Mouse (Mus musculus): ENCODE data around the gene Slc10a7. TPM values are rescaled to one million over a fixed set of nuclear protein-coding genes. Genes with fewer than 3 reads are reported as not detected.

The Slc10a7 gene
- polyA plus RNA-seq, 1 experiment from 2014 or later, result 19.9 TPM

DNA sequence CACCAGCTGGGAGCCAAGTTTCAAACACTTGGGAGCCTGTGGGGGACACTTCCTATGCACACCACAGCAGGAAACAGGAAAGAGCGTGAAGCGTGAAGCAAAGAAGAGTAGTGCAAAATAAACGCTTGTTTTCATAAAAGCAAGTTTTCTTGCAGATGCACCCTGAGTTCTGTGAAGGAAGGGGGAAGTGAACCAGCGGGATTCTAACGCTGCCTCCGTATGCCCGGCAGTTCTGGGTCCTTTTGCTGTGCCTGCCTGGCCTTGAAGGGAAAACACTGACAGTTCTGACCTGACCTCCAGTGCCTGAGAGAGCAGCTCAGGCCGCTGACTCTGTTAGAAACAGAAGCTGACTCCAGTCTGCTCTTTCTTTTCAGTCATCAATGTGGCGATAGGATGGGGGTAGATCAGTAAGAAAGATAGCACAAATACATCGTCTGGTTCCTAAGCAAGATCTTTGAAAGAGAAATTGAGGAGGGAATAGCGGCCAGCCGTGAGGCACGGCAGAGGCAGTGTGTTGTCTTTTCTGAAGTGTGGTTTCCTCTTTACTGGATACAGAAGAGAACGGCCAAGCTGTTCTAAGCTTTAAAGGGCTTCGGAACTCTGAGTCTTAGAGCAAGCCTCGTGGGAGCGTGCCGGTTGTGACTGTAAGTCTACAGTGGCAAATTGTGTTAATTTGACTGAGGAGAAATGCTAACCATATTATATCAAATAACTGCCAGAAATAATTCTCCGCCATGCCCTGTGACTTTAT, 121.4 kb downstream of the Slc10a7 start:
- 51% methylated on average over 19 of the region's 19 CpGs for WGBS
- H3K27me3 ChIP-seq, result no peaks in the 10 kb centered on the region

DNA sequence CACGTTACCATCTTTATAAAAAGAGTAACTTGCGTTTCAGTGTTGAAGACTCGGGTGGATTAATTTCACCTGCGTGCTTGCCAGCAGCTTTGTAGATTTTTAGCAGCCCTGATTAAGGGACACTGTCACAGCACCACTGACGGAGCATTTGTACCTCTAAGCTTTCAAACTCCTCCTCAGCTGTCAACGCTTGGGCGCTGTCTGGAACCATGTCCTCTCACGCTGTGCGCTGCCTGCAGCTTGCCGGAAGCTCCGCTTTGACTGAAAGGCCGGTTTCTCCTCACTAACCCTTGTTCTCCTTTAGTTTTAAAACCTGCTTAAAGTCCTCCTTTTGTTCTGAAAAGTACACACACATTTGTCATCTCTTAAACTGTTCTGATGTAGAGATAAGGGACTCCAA, 123.9 kb downstream of the Slc10a7 start:
- no peaks in the 10 kb centered on the region for H3K27me3 ChIP-seq
- no peak overlapping the region for H3K9ac ChIP-seq
- H3K4me1 ChIP-seq, result peaks cover 21% of the 10 kb centered on the region
- H3K36me3 ChIP-seq, result no peaks in the 10 kb centered on the region
- no peak overlapping the region for H3K4me3 ChIP-seq
- no peaks in the 10 kb centered on the region for H3K9me3 ChIP-seq
- H3K27ac ChIP-seq, result no peak overlapping the region
- WGBS, result 48% methylated on average over 12 of the region's 12 CpGs
- ATAC-seq (ENCODE audit: borderline replicate concordance, extremely low read depth, low FRiP score, low TSS enrichment), result no peak
- H3K4me2 ChIP-seq, result no peak overlapping the region

More for the DNA sequence above, 121.4 kb downstream of the Slc10a7 start:
- no peak for ATAC-seq (ENCODE audit: borderline replicate concordance, extremely low read depth, low FRiP score, low TSS enrichment)
- no peak overlapping the region for H3K4me2 ChIP-seq
- peaks cover 28% of the 10 kb centered on the region for H3K4me1 ChIP-seq
- H3K27ac ChIP-seq, result peak overlapping the region; percentile 38
- H3K36me3 ChIP-seq, result no peaks in the 10 kb centered on the region
- H3K4me3 ChIP-seq, result no peak overlapping the region
- no peak overlapping the region for H3K9ac ChIP-seq
- no peaks in the 10 kb centered on the region for H3K9me3 ChIP-seq

DNA sequence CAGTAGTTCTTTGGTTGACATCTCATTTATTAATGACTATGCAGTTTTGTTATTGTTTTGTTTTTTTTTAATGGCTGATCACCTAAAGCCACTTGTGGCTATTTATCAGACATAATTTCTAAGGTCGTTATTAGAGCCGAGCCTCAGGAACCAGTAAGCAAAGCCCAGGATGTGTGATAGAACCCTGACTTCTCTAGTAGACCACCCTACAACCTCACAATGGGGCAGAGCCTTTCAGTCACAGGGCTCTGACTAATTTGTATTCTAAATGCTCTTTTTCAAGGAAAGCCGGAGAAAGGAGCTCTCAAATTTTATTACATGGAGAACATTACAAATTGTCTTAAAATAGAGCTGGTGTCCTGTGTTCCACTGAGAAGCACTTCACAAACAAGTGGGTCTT, 124.9 kb downstream of the Slc10a7 start:
- Histone ChIP-seq H3K4me2 (no peak overlapping the region), H3K36me3 (no peaks in the 10 kb centered on the region), H3K4me3 (no peak overlapping the region), H3K9ac (no peak overlapping the region), H3K27ac (peak overlapping the region; percentile 81), H3K9me3 (no peaks in the 10 kb centered on the region), H3K27me3 (no peaks in the 10 kb centered on the region), H3K4me1 (peaks cover 21% of the 10 kb centered on the region)
- 60% methylated on average over 3 of the region's 3 CpGs for WGBS
- ATAC-seq (ENCODE audit: borderline replicate concordance, extremely low read depth, low FRiP score, low TSS enrichment), result no peak

DNA sequence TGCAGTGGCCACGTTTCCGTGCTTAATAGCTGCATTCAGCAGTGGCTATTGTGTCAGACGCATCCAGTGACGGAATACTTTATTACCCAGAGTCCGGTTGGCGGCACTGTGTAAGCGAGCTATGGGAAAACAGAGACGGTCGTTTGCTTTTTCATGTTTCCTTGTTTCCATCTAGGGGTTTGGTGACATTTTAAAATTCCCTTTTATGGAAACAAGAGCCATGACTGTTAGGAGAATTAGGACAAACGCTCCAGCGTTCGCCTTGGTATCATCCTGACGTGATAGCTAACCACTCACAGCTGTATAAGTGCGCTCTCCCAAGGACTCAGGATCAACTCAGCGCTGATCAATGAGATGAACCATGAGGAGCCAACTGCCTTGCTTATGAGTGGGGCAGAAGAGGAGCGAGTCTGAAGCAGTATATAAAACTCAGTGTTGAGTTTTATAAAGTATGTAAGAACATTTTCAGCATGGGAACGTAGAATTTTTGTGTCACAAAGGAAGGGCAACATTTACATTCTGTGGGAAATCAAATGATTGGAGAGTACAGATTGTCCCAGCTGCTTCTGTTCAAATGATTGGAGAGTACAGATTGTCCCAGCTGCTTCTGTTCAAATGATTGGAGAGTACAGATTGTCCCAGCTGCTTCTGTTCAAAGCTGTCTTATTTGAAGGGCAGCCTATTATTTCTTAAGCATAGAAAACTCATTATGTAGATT, 125.5 kb downstream of the Slc10a7 start:
- Histone ChIP-seq H3K27me3 (no peaks in the 10 kb centered on the region), H3K36me3 (no peaks in the 10 kb centered on the region), H3K27ac (peak overlapping the region; percentile 81), H3K4me1 (peaks cover 19% of the 10 kb centered on the region), H3K9me3 (no peaks in the 10 kb centered on the region), H3K9ac (no peak overlapping the region), H3K4me3 (no peak overlapping the region), H3K4me2 (peak overlapping the region; percentile 3)
- 43% methylated on average over 17 of the region's 17 CpGs for WGBS
- ATAC-seq (ENCODE audit: borderline replicate concordance, extremely low read depth, low FRiP score, low TSS enrichment), result peak; percentile 80; the same call in 1 of the 2 replicates

DNA sequence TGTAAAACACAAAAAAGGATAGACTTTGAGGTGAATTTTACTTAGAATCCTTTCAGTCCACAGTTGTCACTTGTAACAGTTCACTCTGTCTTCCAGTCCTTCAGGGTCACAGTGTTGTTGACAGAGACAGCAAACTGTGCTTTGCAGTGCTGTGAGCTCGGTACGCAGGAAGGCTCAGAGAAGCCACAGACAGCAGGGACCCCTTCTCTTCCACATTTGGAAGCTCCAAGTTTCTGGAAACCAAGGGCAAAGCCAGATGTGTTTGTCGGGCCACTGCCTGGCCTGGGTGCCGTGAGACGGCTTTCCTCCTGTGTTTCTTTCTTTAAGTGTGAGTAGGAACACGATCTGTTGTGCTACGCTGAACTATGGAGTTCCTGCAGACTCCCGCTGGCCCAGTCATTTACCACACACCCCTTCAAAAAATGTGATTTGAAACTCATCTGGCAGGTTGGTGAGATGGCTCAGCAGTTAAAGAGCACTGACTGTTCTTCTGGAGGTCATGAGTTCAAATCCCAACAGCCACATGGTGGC, 126.2 kb downstream of the Slc10a7 start:
- H3K9ac ChIP-seq, result no peak overlapping the region
- H3K4me2 ChIP-seq, result no peak overlapping the region
- H3K9me3 ChIP-seq, result no peaks in the 10 kb centered on the region
- H3K4me1 ChIP-seq, result peaks cover 12% of the 10 kb centered on the region
- H3K27ac ChIP-seq, result peak overlapping the region; percentile 81
- no peaks in the 10 kb centered on the region for H3K27me3 ChIP-seq
- peak; percentile 40; the same call in 1 of the 2 replicates for ATAC-seq (ENCODE audit: borderline replicate concordance, extremely low read depth, low FRiP score, low TSS enrichment)
- 50% methylated on average over 8 of the region's 8 CpGs for WGBS
- H3K4me3 ChIP-seq, result no peak overlapping the region
- H3K36me3 ChIP-seq, result no peaks in the 10 kb centered on the region

DNA sequence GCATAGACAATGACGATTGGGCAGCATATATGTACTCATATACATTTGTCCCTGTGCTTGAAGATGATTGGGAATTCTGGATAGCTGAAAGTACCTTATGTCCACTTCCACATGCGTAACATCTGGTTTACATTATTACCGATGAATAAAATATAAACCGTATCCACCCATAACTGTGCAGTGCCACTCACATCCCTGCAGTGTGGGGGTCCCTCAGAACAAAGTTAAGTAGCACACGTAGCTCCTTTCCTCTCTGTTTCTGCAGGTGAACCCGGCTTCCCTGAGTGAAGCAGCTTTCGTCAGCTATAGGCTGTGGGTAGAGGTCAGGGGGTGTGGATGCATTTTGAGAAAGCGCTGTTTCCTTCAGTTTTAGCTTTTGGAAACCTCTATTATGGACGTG, 132.8 kb downstream of the Slc10a7 start:
- no peak overlapping the region for H3K4me3 ChIP-seq
- no peaks in the 10 kb centered on the region for H3K27me3 ChIP-seq
- WGBS, result 72% methylated on average over 9 of the region's 9 CpGs
- no peak overlapping the region for H3K4me2 ChIP-seq
- no peak for ATAC-seq (ENCODE audit: borderline replicate concordance, extremely low read depth, low FRiP score, low TSS enrichment)
- H3K4me1 ChIP-seq, result peaks cover 9% of the 10 kb centered on the region
- H3K9me3 ChIP-seq, result no peaks in the 10 kb centered on the region
- H3K36me3 ChIP-seq, result no peaks in the 10 kb centered on the region
- H3K9ac ChIP-seq, result no peak overlapping the region
- H3K27ac ChIP-seq, result no peak overlapping the region

DNA sequence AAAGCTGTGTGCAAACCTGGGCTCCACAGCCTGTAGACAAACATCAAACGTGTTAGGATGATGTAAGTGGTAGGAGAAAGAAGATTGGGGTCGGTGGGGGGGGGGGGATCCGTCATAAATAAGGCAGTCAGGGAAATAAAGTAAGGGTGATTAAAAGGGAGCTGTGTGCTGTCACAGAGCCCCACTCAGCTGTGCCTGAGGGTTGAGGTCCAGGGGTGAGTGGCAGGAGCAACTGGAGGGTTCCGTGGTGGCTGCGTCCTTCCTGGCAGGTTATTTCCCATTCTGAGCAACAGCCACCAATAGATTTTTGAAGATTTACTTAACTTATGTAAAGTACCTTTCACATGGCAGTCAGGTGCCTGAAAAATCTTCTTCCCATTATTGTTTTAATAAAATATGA, 133.2 kb downstream of the Slc10a7 start:
- 45% methylated on average over 5 of the region's 5 CpGs for WGBS
- H3K36me3 ChIP-seq, result no peaks in the 10 kb centered on the region
- peaks cover 13% of the 10 kb centered on the region for H3K4me1 ChIP-seq
- no peak overlapping the region for H3K9ac ChIP-seq
- no peak overlapping the region for H3K4me2 ChIP-seq
- no peak overlapping the region for H3K27ac ChIP-seq
- H3K27me3 ChIP-seq, result no peaks in the 10 kb centered on the region
- H3K9me3 ChIP-seq, result no peaks in the 10 kb centered on the region
- no peak for ATAC-seq (ENCODE audit: borderline replicate concordance, extremely low read depth, low FRiP score, low TSS enrichment)
- H3K4me3 ChIP-seq, result no peak overlapping the region

DNA sequence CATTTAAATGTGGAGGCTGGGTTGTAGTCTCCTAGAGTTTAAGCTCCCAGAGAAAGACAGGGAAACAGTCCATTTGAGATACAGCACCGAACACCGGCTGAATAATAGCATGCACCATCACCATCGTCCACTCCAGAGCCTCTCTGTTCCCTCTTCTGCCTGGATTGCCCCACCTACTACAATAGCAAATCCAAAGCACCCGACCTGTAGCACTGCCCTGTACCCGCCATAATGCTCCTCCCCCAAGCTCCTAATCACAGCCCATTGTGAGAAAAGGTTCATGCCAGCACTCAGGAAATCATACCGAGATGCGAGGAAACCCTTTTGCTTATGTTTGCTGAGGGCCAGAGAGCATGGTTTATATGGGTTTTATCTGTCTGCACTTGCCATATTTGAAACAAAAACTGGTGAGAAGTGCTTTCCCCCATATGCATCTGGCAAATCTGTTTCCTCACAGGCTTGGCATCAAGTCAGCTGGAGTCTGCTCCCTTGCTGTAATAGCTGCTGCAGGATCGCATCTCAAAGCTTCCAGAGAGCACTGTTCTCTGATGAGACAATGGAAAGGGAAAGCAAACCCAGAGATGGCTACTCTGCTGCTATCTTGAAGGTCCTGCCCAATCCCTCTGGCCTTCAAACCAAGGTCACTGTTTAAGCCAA, 138.0 kb downstream of the Slc10a7 start:
- peaks cover 23% of the 10 kb centered on the region for H3K4me1 ChIP-seq
- no peak overlapping the region for H3K4me3 ChIP-seq
- peak; percentile 52; the same call in 1 of the 2 replicates for ATAC-seq (ENCODE audit: borderline replicate concordance, extremely low read depth, low FRiP score, low TSS enrichment)
- 38% methylated on average over 8 of the region's 8 CpGs for WGBS
- peak overlapping the region; percentile 37; the same call in 1 of the 2 replicates for H3K27ac ChIP-seq
- no peaks in the 10 kb centered on the region for H3K9me3 ChIP-seq
- no peak overlapping the region for H3K9ac ChIP-seq
- no peaks in the 10 kb centered on the region for H3K27me3 ChIP-seq
- 0 out of 2 replicates have a peak overlapping the region, but pooled peaks have one; percentile 6 for H3K4me2 ChIP-seq
- no peaks in the 10 kb centered on the region for H3K36me3 ChIP-seq

DNA sequence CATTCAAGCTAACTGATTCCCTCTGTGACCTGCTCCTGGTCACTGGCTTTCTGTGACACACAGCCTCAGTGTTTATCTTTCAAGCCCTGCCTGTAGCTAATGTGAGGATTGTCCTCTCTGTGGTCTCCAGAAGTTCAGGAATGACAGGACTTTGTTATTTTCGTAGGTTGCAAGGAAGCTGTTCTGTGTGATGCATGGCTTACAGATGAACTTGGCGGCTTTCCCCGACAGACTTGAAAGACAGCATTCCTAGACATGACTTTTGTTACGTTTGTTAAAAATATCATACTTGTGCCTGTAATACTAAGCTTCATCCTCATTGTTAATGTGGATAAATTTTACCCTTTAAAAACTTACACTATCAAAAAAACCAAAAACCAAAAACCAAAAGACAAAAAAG, 138.7 kb downstream of the Slc10a7 start:
- Histone ChIP-seq H3K36me3 (no peaks in the 10 kb centered on the region), H3K9ac (no peak overlapping the region), H3K4me3 (no peak overlapping the region), H3K9me3 (no peaks in the 10 kb centered on the region), H3K4me1 (peaks cover 22% of the 10 kb centered on the region), H3K27ac (no peak overlapping the region), H3K27me3 (no peaks in the 10 kb centered on the region), H3K4me2 (no peak overlapping the region)
- WGBS, result 24% methylated on average over 4 of the region's 4 CpGs
- no peak for ATAC-seq (ENCODE audit: borderline replicate concordance, extremely low read depth, low FRiP score, low TSS enrichment)

DNA sequence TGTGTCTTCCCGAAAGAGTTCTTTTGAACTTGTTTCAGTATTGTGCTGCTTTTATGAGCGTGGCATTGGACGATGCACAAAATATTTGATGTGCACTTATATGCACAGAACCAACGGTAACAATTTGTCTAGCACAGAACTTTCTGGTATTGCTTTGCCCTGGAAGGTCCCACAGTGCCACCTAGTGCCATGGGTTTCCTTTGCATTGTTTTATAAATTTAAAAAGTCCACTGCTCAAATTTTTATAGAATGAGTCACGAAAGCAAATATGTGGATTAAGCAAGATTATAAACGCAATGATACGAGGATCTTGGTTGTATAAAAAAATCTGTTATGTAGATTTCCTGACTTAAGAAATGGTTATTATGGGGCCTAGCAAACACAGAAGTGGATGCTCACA, 139.8 kb downstream of the Slc10a7 start:
- no peak for ATAC-seq (ENCODE audit: borderline replicate concordance, extremely low read depth, low FRiP score, low TSS enrichment)
- no peaks in the 10 kb centered on the region for H3K27me3 ChIP-seq
- no peaks in the 10 kb centered on the region for H3K9me3 ChIP-seq
- H3K4me3 ChIP-seq, result no peak overlapping the region
- no peak overlapping the region for H3K4me2 ChIP-seq
- 17% methylated on average over 7 of the region's 7 CpGs for WGBS
- H3K9ac ChIP-seq, result no peak overlapping the region
- no peaks in the 10 kb centered on the region for H3K36me3 ChIP-seq
- no peak overlapping the region for H3K27ac ChIP-seq
- peaks cover 22% of the 10 kb centered on the region for H3K4me1 ChIP-seq

DNA sequence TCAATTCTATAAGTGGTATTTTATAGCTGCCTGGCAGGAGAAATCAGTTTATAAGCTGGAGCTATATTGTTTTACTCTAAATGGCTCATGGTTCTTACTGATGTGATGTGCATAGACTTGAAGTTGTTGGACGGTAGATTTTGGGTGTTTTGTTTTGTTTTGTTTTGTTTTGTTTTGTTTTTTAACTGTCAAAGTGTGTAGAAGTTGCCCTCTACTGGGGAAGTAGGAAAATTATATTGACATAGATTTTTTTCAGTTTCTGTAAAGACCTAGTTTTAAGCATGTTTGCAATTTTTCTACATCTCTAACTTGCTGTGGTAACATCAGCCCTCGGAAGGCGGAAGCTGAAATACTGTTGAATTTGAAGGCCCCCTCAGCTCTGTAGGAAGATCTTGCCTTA, 142.5 kb downstream of the Slc10a7 start:
- Histone ChIP-seq H3K27me3 (no peaks in the 10 kb centered on the region), H3K4me2 (no peak overlapping the region), H3K27ac (no peak overlapping the region), H3K4me3 (no peak overlapping the region), H3K9me3 (no peaks in the 10 kb centered on the region), H3K36me3 (no peaks in the 10 kb centered on the region), H3K4me1 (peaks cover 19% of the 10 kb centered on the region), H3K9ac (no peak overlapping the region)
- no peak for ATAC-seq (ENCODE audit: borderline replicate concordance, extremely low read depth, low FRiP score, low TSS enrichment)
- 76% methylated on average over 3 of the region's 3 CpGs for WGBS
